Mouse (Mus musculus) stomach, postnatal 0 days (tissue): ENCODE data around the gene Pi4k2a. TPM values are rescaled to one million over a fixed set of nuclear protein-coding genes. Genes with fewer than 3 reads are reported as not detected.

Source experiments
- ATAC-seq: fragments of 200-750 bp; cut with Nextera tagmentation; 2 replicates; pipeline ENCODE4 v1.8.0; 2017; ENCODE audit not compliant: low FRiP score, low TSS enrichment
- DNase-seq: peaks from one replicate; pipeline ENCODE4 v3.0.0-alpha.2; 2016; ENCODE audit warnings: low spot score
- H3K27ac ChIP-seq: fragments of 300-500 bp; sonication (generic); replicated peaks from 2 replicates; pipeline ENCODE4 v1.5.1; 2014; ENCODE audit warnings: mild to moderate bottlenecking, control low read depth
- H3K27me3 ChIP-seq: fragments of 300-500 bp; sonication (generic); 2 replicates; pipeline ENCODE4 v1.6.1; 2014; ENCODE audit warnings: low read length; ENCODE audit not compliant: control insufficient read depth, insufficient read depth
- H3K36me3 ChIP-seq: fragments of 300-500 bp; sonication (generic); 2 replicates; pipeline ENCODE4 v1.6.1; 2014; ENCODE audit warnings: low read length, mixed read lengths; ENCODE audit not compliant: control insufficient read depth, insufficient read depth
- H3K4me1 ChIP-seq: fragments of 300-500 bp; sonication (generic); replicated peaks from 2 replicates; pipeline ENCODE4 v1.6.1; 2014; ENCODE audit warnings: antibody characterized with exemption; ENCODE audit not compliant: control insufficient read depth, insufficient read depth
- H3K4me2 ChIP-seq: fragments of 300-500 bp; sonication (generic); replicated peaks from 2 replicates; pipeline ENCODE4 v1.6.1; 2014; ENCODE audit warnings: low read depth, mild to moderate bottlenecking, control low read depth, moderate library complexity
- H3K4me3 ChIP-seq: fragments of 300-500 bp; sonication (generic); 2 replicates; pipeline ENCODE4 v1.5.1; 2014; ENCODE audit warnings: low read depth, low read length, control low read depth
- H3K9ac ChIP-seq: fragments of 300-500 bp; sonication (generic); 2 replicates; pipeline ENCODE4 v1.6.1; 2014; ENCODE audit warnings: mild to moderate bottlenecking, low read length, control low read depth, mixed read lengths
- H3K9me3 ChIP-seq: fragments of 300-500 bp; sonication (generic); 2 replicates; pipeline ENCODE4 v1.6.1; 2016; ENCODE audit warnings: low read length; ENCODE audit not compliant: control insufficient read depth
- CTCF ChIP-seq: IDR thresholded peaks from 2 replicates; pipeline ENCODE4 v1.5.1; 2016; ENCODE audit warnings: antibody characterized with exemption, low read depth, mild to moderate bottlenecking, moderate library complexity
- EP300 ChIP-seq: optimal IDR thresholded peaks from 2 replicates; pipeline ENCODE3; 2016; ENCODE audit warnings: antibody characterized with exemption
- WGBS: fragments of 180-500 bp; shearing (Covaris S2); extraction: QIAGEN DNeasy Blood & Tissue Kit; methylation state at CpG from one replicate; pipeline ENCODE4 v1.1.7; 2014; 5-methylcytosine and 5-hydroxymethylcytosine counted together
- polyA plus RNA-seq: library from polyadenylated mRNA; unstranded; fragments of >200 nt; fragmentation: Nextera tagmentation; extraction: Ambion mirVana; gene quantifications from 2 replicates; pipeline ENCODE4 v1.2.1, GENCODE M21; 2015

Gene Pi4k2a
- polyA plus RNA-seq, 1 experiment from 2014 or later: 21.6 TPM

- WGBS: 37% methylated on average over 3 of the region's 3 CpGs
- DNase-seq (no peak), ATAC-seq (no peak)
- no peaks in the 10 kb centered on the region for H3K36me3 ChIP-seq
- H3K9ac ChIP-seq: no peak overlapping the region
- H3K4me2 ChIP-seq: no peak overlapping the region
- no peaks in the 10 kb centered on the region for H3K27me3 ChIP-seq
- no peak overlapping the region for H3K27ac ChIP-seq
- peaks cover under 1% of the 10 kb centered on the region for H3K4me1 ChIP-seq
- H3K4me3 ChIP-seq: no peak overlapping the region
- no peaks in the 10 kb centered on the region for H3K9me3 ChIP-seq
- TF ChIP-seq EP300: no peak
Measured at GRCm38 (mm10) chr19:42166766-42167165, 76.5 kb downstream of the Pi4k2a start.

- peak; percentile 18 for DNase-seq
- no peak for ATAC-seq
- Histone ChIP-seq H3K9ac (no peak overlapping the region), H3K27ac (no peak overlapping the region), H3K4me2 (no peak overlapping the region), H3K27me3 (no peaks in the 10 kb centered on the region), H3K4me3 (no peak overlapping the region), H3K4me1 (peaks cover 2% of the 10 kb centered on the region), H3K9me3 (no peaks in the 10 kb centered on the region), H3K36me3 (no peaks in the 10 kb centered on the region)
- 53% methylated on average over 9 of the region's 9 CpGs for WGBS
- TF ChIP-seq EP300: no peak
Measured at GRCm38 (mm10) chr19:42167489-42167888, 77.2 kb downstream of the Pi4k2a start.

GRCm38 (mm10) chr19:42169322-42169975, 79.2 kb downstream of the Pi4k2a start:
- ATAC-seq (no peak), DNase-seq (peak; percentile 46)
- TF ChIP-seq CTCF: no peak
- TF ChIP-seq EP300: no peak
- H3K27me3 ChIP-seq: no peaks in the 10 kb centered on the region
- no peaks in the 10 kb centered on the region for H3K36me3 ChIP-seq
- H3K27ac ChIP-seq: no peak overlapping the region
- H3K4me3 ChIP-seq: no peak overlapping the region
- 0 out of 2 replicates have a peak overlapping the region, but pooled peaks have one; percentile 83 for H3K4me2 ChIP-seq
- H3K4me1 ChIP-seq: peaks cover 2% of the 10 kb centered on the region
- 49% methylated on average over 10 of the region's 10 CpGs for WGBS
- H3K9me3 ChIP-seq: no peaks in the 10 kb centered on the region
- H3K9ac ChIP-seq: no peak overlapping the region

- Histone ChIP-seq H3K27ac (peak overlapping the region; percentile 77; the same call in 1 of the 2 replicates), H3K4me1 (peaks cover 2% of the 10 kb centered on the region)
Measured at GRCm38 (mm10) chr19:42170025-42170969, 80.0 kb downstream of the Pi4k2a start.

More at GRCm38 (mm10) chr19:42170025-42170969, 80.0 kb downstream of the Pi4k2a start:
- Histone ChIP-seq H3K27me3 (no peaks in the 10 kb centered on the region), H3K36me3 (no peaks in the 10 kb centered on the region), H3K4me3 (peak overlapping the region; percentile 93), H3K9me3 (no peaks in the 10 kb centered on the region), H3K9ac (peak overlapping the region; percentile 93), H3K4me2 (peak overlapping the region; percentile 83)
- TF ChIP-seq CTCF (peak; percentile 28), EP300 (no peak)
- DNase-seq (peak; percentile 96), ATAC-seq (peak; percentile 93)
- WGBS: 2% methylated on average over 53 of the region's 56 CpGs

Other genes with a start within 250 kb of the Pi4k2a start
- gene Frat2, start 242.3 kb upstream of the Pi4k2a start, polyA plus RNA-seq: 3.5 and 4.3 TPM in 2 replicates
- gene Rrp12, start 194.3 kb upstream of the Pi4k2a start, polyA plus RNA-seq: 6.3 and 6.4 TPM in 2 replicates
- gene Pgam1, start 178.5 kb upstream of the Pi4k2a start, polyA plus RNA-seq: 334 and 339 TPM in 2 replicates
- 46.4 and 47.2 TPM in 2 replicates for gene Exosc1, start 157.0 kb upstream of the Pi4k2a start, polyA plus RNA-seq
- 37.4 and 42.0 TPM in 2 replicates for gene Zdhhc16, start 157.0 kb upstream of the Pi4k2a start, polyA plus RNA-seq
- 10.2 and 11.7 TPM in 2 replicates for gene Mms19, start 109.3 kb upstream of the Pi4k2a start, polyA plus RNA-seq
- gene Ubtd1, start 108.7 kb upstream of the Pi4k2a start, polyA plus RNA-seq: 21.3 and 23.5 TPM in 2 replicates
- gene Ankrd2, start 54.5 kb upstream of the Pi4k2a start, polyA plus RNA-seq: 0.11 and 0.12 TPM in 2 replicates
- gene Hoga1, start 44.9 kb upstream of the Pi4k2a start, polyA plus RNA-seq: 1.6 and 1.8 TPM in 2 replicates
- gene 4933411K16Rik, start 38.2 kb upstream of the Pi4k2a start, polyA plus RNA-seq: not detected in 2 replicates
- gene Morn4, start 4.1 kb upstream of the Pi4k2a start, polyA plus RNA-seq: 7.3 and 8.2 TPM in 2 replicates
- 108 and 117 TPM in 2 replicates for gene Avpi1, start 38.6 kb downstream of the Pi4k2a start, polyA plus RNA-seq
- gene Marveld1, start 56.9 kb downstream of the Pi4k2a start, polyA plus RNA-seq: 15.3 and 23.6 TPM in 2 replicates
- 14.1 and 15.3 TPM in 2 replicates for gene Zfyve27, start 73.5 kb downstream of the Pi4k2a start, polyA plus RNA-seq
- 0.55 and 0.74 TPM in 2 replicates for gene Sfrp5, start 111.8 kb downstream of the Pi4k2a start, polyA plus RNA-seq
- gene Golga7b, start 157.1 kb downstream of the Pi4k2a start, polyA plus RNA-seq: 0.82 and 0.85 TPM in 2 replicates